Mouse (Mus musculus): Measurements from ENCODE around the gene Vav3. TPM values are rescaled to one million over a fixed set of nuclear protein-coding genes. Genes with fewer than 3 reads are reported as not detected.

Vav3 gene
- polyA plus RNA-seq, 1 experiment from 2014 or later: 13.6 TPM

DNA sequence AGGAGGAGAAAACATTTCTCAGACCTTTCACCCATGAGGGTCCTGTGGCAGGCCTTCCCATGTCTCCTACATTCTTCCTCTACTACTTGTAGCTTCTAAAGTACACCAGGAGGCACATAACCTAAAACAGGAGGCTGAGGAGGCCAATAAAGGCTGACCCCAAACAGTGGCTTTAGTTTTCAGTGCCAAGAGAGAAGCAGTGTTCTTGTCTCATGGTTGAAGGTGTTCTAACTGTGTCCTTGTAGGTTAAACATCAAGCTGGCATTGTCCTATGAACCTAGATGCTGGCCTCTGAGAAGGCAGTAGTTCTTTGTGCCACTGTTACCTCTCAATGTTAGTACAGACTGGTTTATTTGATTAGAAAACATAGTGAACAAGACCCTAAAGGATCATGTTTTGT, 245.5 kb downstream of the Vav3 start:
- Histone ChIP-seq H3K27me3 (ENCODE audit: control insufficient read depth, insufficient read depth, low read length) (no peaks in the 10 kb centered on the region), H3K9ac (ENCODE audit: low read length) (no peak overlapping the region), H3K4me3 (ENCODE audit: control insufficient read depth in 1 of 2, insufficient read depth in 1 of 2, low read depth in 1 of 2, low read length in 2 of 2) (no peak overlapping the region), H3K4me1 (ENCODE audit: control insufficient read depth in 2 of 2, insufficient read depth in 2 of 2, low read length in 2 of 2) (no peaks in the 10 kb centered on the region), H3K9me3 (ENCODE audit: control insufficient read depth, low read length) (no peaks in the 10 kb centered on the region), H3K36me3 (ENCODE audit: control insufficient read depth, insufficient read depth, low read length) (no peaks in the 10 kb centered on the region), H3K4me2 (ENCODE audit: low read length) (no peak overlapping the region), H3K27ac (replicated peaks in 1 of 2; ENCODE audit: control insufficient read depth in 1 of 2, insufficient read depth in 1 of 2, low read depth in 2 of 2, low read length in 2 of 2) (no peak overlapping the region)
- ATAC-seq (ENCODE audit: insufficient number of reproducible peaks, insufficient read depth, low FRiP score, low read depth): no peak

DNA sequence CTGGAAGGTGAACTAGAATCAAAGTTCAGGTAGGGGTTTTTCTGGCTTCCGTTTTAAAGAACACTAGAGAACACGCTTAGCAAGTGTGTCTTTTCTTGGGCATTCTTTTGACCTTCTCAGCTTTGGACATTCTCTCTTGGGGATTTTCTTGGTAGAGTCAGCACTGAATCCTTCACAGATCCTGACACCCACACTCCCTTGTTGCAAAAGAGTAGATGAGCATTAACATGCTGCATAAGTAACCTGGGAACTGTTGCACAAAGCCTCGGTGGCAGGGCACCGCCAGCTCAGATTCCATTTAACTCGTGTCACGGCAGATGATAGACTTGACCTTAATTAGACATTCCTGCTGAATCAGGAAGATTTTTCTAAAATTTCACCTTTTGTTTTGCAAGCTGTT, 252.5 kb downstream of the Vav3 start:
- no peak overlapping the region for H3K4me3 ChIP-seq (ENCODE audit: control insufficient read depth in 1 of 2, insufficient read depth in 1 of 2, low read depth in 1 of 2, low read length in 2 of 2)
- no peaks in the 10 kb centered on the region for H3K36me3 ChIP-seq (ENCODE audit: control insufficient read depth, insufficient read depth, low read length)
- peaks cover 0 to 3% of the 10 kb centered on the region in 2 experiments; a peak in 1 of 4 replicates for H3K4me1 ChIP-seq (ENCODE audit: control insufficient read depth in 2 of 2, insufficient read depth in 2 of 2, low read length in 2 of 2)
- no peak for ATAC-seq (ENCODE audit: insufficient number of reproducible peaks, insufficient read depth, low FRiP score, low read depth)
- no peaks in the 10 kb centered on the region for H3K9me3 ChIP-seq (ENCODE audit: control insufficient read depth, low read length)
- H3K27me3 ChIP-seq (ENCODE audit: control insufficient read depth, insufficient read depth, low read length): no peaks in the 10 kb centered on the region
- no peak overlapping the region for H3K4me2 ChIP-seq (ENCODE audit: low read length)
- H3K27ac ChIP-seq (replicated peaks in 1 of 2; ENCODE audit: control insufficient read depth in 1 of 2, insufficient read depth in 1 of 2, low read depth in 2 of 2, low read length in 2 of 2): no peak overlapping the region; a peak in 1 of 4 replicates
- H3K9ac ChIP-seq (ENCODE audit: low read length): no peak overlapping the region
- 74% methylated on average over 6 of the region's 6 CpGs for WGBS

DNA sequence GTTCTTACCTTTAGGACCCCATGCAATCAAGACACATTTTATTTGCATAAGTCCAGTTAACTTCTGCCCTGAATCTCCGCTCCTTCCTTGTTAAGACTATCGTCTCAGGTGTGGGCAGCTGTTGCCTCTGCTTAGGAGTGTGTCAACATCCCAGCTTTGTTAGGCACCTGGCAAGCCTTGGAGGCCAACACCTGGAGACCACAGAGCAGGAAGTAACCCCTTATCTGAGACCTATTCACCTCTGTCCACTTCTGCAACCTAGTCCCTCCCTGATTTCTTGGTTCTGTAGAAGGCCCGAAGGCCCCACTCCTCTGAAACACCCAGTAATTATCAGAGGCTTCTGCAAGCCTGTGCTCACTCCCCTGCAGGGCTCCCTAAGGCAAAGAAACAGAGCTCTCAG, 255.6 kb downstream of the Vav3 start:
- H3K4me2 ChIP-seq (ENCODE audit: low read length): no peak overlapping the region
- peaks cover 0 to 3% of the 10 kb centered on the region in 2 experiments; a peak in 1 of 4 replicates for H3K4me1 ChIP-seq (ENCODE audit: control insufficient read depth in 2 of 2, insufficient read depth in 2 of 2, low read length in 2 of 2)
- no peak for ATAC-seq (ENCODE audit: insufficient number of reproducible peaks, insufficient read depth, low FRiP score, low read depth)
- H3K27me3 ChIP-seq (ENCODE audit: control insufficient read depth, insufficient read depth, low read length): no peaks in the 10 kb centered on the region
- H3K36me3 ChIP-seq (ENCODE audit: control insufficient read depth, insufficient read depth, low read length): no peaks in the 10 kb centered on the region
- H3K4me3 ChIP-seq (ENCODE audit: control insufficient read depth in 1 of 2, insufficient read depth in 1 of 2, low read depth in 1 of 2, low read length in 2 of 2): no peak overlapping the region
- H3K27ac ChIP-seq (replicated peaks in 1 of 2; ENCODE audit: control insufficient read depth in 1 of 2, insufficient read depth in 1 of 2, low read depth in 2 of 2, low read length in 2 of 2): no peak overlapping the region
- H3K9me3 ChIP-seq (ENCODE audit: control insufficient read depth, low read length): no peaks in the 10 kb centered on the region
- no peak overlapping the region for H3K9ac ChIP-seq (ENCODE audit: low read length)
- 75% methylated on average over 3 of the region's 3 CpGs for WGBS

DNA sequence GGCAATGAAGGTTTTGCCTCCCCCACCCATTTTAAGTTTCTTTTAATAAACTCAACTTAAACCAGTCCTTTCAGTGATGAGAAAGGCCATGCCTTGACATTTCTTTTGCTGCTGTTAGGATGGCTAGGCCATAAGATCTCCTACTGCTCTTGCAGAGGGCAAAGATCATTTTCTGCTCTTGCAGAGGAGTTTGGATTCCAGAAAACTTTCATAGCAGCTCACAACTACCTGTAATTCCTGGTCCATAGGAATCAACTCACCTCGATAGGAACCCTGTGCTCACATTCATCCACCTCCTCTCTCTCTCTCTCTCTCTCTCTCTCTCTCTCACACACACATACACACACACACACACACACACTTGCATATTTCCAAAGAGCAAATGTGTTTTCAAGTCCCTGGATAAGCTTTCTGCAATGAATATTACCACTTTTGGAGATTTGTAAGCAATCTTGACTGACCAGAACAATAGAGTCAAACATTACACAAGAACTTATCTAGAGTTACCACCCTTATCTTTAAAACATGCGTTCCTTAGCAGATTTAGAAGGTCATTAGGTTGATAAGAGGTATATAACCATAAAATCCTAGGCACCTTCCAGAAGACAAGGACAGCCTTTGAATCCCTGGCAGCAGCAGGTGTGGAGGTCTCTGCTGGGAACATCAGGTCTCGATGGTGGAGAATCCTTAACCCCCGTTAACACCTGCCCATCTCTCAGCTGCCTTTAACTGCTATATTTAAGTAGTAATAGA, 260.4 kb downstream of the Vav3 start:
- Histone ChIP-seq H3K4me2 (ENCODE audit: low read length) (no peak overlapping the region), H3K9me3 (ENCODE audit: control insufficient read depth, low read length) (no peaks in the 10 kb centered on the region), H3K9ac (ENCODE audit: low read length) (no peak overlapping the region), H3K27me3 (ENCODE audit: control insufficient read depth, insufficient read depth, low read length) (no peaks in the 10 kb centered on the region), H3K4me1 (ENCODE audit: control insufficient read depth in 2 of 2, insufficient read depth in 2 of 2, low read length in 2 of 2) (no peaks in the 10 kb centered on the region), H3K27ac (replicated peaks in 1 of 2; ENCODE audit: control insufficient read depth in 1 of 2, insufficient read depth in 1 of 2, low read depth in 2 of 2, low read length in 2 of 2) (no peak overlapping the region), H3K36me3 (ENCODE audit: control insufficient read depth, insufficient read depth, low read length) (no peaks in the 10 kb centered on the region), H3K4me3 (ENCODE audit: control insufficient read depth in 1 of 2, insufficient read depth in 1 of 2, low read depth in 1 of 2, low read length in 2 of 2) (no peak overlapping the region)
- WGBS: 62% methylated on average over 4 of the region's 4 CpGs
- ATAC-seq (ENCODE audit: insufficient number of reproducible peaks, insufficient read depth, low FRiP score, low read depth): no peak

DNA sequence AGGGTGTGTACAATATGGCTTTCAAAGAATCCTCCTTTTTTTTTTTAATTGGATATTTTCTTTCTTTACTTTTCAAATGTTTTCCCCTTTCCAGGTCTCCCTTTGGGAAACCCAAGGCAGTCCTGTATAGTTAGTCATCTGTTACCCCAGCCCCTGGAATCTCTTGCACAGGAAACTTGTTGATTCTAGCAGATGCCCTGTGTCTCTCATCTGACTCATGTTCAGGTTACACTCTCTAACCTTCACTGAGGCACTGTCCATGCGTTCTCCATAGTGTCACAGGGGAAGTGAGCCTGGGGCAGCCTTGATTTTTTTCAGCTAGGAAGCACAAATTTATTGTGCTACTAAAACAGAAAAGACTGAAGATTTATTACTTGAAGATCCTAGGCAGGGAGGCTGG, 262.3 kb downstream of the Vav3 start:
- H3K36me3 ChIP-seq (ENCODE audit: control insufficient read depth, insufficient read depth, low read length): no peaks in the 10 kb centered on the region
- H3K4me2 ChIP-seq (ENCODE audit: low read length): no peak overlapping the region
- no peak overlapping the region for H3K27ac ChIP-seq (replicated peaks in 1 of 2; ENCODE audit: control insufficient read depth in 1 of 2, insufficient read depth in 1 of 2, low read depth in 2 of 2, low read length in 2 of 2)
- no peak overlapping the region for H3K9ac ChIP-seq (ENCODE audit: low read length)
- WGBS: 76% methylated on average over 1 of the region's 1 CpGs
- H3K27me3 ChIP-seq (ENCODE audit: control insufficient read depth, insufficient read depth, low read length): no peaks in the 10 kb centered on the region
- H3K9me3 ChIP-seq (ENCODE audit: control insufficient read depth, low read length): no peaks in the 10 kb centered on the region
- no peaks in the 10 kb centered on the region for H3K4me1 ChIP-seq (ENCODE audit: control insufficient read depth in 2 of 2, insufficient read depth in 2 of 2, low read length in 2 of 2)
- ATAC-seq (ENCODE audit: insufficient number of reproducible peaks, insufficient read depth, low FRiP score, low read depth): no peak
- no peak overlapping the region for H3K4me3 ChIP-seq (ENCODE audit: control insufficient read depth in 1 of 2, insufficient read depth in 1 of 2, low read depth in 1 of 2, low read length in 2 of 2)

DNA sequence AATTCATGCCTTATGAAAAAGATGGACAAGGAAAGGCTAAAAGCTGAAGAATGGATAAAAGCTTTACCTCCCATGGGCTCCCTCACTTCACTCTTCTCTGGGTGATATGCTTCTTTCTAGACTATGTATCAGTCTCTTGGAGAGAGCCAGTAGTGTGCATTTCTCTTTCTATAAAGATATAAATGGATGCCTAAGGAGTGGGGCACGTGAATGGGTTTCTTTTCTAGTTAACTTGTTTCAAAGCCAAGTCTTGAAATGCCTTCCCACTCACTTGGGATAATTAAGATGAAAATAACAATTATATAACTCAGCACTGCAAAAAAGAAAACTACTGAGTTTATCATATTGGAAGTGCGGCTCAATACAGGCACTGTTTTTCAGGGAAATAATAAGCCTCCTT, 265.7 kb downstream of the Vav3 start:
- Histone ChIP-seq H3K4me1 (ENCODE audit: control insufficient read depth in 2 of 2, insufficient read depth in 2 of 2, low read length in 2 of 2) (no peaks in the 10 kb centered on the region), H3K9me3 (ENCODE audit: control insufficient read depth, low read length) (no peaks in the 10 kb centered on the region), H3K27ac (replicated peaks in 1 of 2; ENCODE audit: control insufficient read depth in 1 of 2, insufficient read depth in 1 of 2, low read depth in 2 of 2, low read length in 2 of 2) (no peak overlapping the region), H3K36me3 (ENCODE audit: control insufficient read depth, insufficient read depth, low read length) (no peaks in the 10 kb centered on the region), H3K27me3 (ENCODE audit: control insufficient read depth, insufficient read depth, low read length) (no peaks in the 10 kb centered on the region), H3K4me3 (ENCODE audit: control insufficient read depth in 1 of 2, insufficient read depth in 1 of 2, low read depth in 1 of 2, low read length in 2 of 2) (no peak overlapping the region), H3K9ac (ENCODE audit: low read length) (no peak overlapping the region), H3K4me2 (ENCODE audit: low read length) (no peak overlapping the region)
- 89% methylated on average over 2 of the region's 2 CpGs for WGBS
- ATAC-seq (ENCODE audit: insufficient number of reproducible peaks, insufficient read depth, low FRiP score, low read depth): no peak

DNA sequence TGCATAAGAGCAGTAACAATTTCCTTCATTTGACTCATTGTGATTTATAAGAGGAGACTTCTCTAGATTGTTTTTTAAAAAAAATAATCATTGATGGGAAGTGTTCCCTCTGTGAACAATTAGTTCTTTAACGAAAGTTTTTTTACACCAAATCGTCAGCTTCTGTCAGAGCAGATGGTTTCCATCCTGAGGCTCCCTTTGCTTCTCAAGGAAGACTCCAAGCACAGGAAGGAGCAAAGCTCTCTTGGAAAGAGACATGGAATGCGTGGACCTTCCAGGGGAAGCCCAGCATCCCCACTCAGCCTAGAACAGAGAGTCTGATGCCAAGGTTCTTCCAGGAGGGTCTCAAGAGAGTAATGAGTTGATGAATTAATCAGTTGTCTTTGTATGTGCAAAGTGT, 281.3 kb downstream of the Vav3 start:
- H3K9ac ChIP-seq (ENCODE audit: low read length): no peak overlapping the region
- no peak overlapping the region for H3K27ac ChIP-seq (replicated peaks in 1 of 2; ENCODE audit: control insufficient read depth in 1 of 2, insufficient read depth in 1 of 2, low read depth in 2 of 2, low read length in 2 of 2)
- no peak overlapping the region for H3K4me2 ChIP-seq (ENCODE audit: low read length)
- WGBS: 60% methylated on average over 3 of the region's 3 CpGs
- no peak for ATAC-seq (ENCODE audit: insufficient number of reproducible peaks, insufficient read depth, low FRiP score, low read depth)
- H3K9me3 ChIP-seq (ENCODE audit: control insufficient read depth, low read length): no peaks in the 10 kb centered on the region
- H3K36me3 ChIP-seq (ENCODE audit: control insufficient read depth, insufficient read depth, low read length): no peaks in the 10 kb centered on the region
- H3K27me3 ChIP-seq (ENCODE audit: control insufficient read depth, insufficient read depth, low read length): no peaks in the 10 kb centered on the region
- no peak overlapping the region for H3K4me3 ChIP-seq (ENCODE audit: control insufficient read depth in 1 of 2, insufficient read depth in 1 of 2, low read depth in 1 of 2, low read length in 2 of 2)
- no peaks in the 10 kb centered on the region for H3K4me1 ChIP-seq (ENCODE audit: control insufficient read depth in 2 of 2, insufficient read depth in 2 of 2, low read length in 2 of 2)

DNA sequence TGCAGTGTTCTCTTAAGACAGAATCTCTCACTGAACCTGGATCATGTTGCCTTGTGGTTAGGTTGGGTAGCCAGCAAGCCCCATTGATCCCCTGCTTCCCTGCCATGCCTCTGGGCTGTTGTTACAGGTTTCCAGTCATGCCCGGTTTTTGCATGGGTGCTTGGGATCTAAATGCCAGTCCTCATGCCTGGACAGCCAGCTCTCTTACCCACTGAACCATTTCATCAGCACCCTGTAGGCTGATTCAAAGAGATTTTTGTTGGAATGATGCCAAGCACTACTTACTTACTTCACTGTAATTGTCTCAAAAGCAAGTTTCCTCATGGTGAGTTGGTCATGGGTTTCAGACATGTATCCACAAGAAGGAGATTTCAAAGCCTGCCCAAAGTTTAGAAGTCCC, 281.9 kb downstream of the Vav3 start:
- no peak overlapping the region for H3K9ac ChIP-seq (ENCODE audit: low read length)
- H3K4me3 ChIP-seq (ENCODE audit: control insufficient read depth in 1 of 2, insufficient read depth in 1 of 2, low read depth in 1 of 2, low read length in 2 of 2): no peak overlapping the region
- no peak for ATAC-seq (ENCODE audit: insufficient number of reproducible peaks, insufficient read depth, low FRiP score, low read depth)
- H3K27me3 ChIP-seq (ENCODE audit: control insufficient read depth, insufficient read depth, low read length): no peaks in the 10 kb centered on the region
- no peak overlapping the region for H3K4me2 ChIP-seq (ENCODE audit: low read length)
- WGBS: 64% methylated on average over 1 of the region's 1 CpGs
- H3K9me3 ChIP-seq (ENCODE audit: control insufficient read depth, low read length): no peaks in the 10 kb centered on the region
- H3K36me3 ChIP-seq (ENCODE audit: control insufficient read depth, insufficient read depth, low read length): no peaks in the 10 kb centered on the region
- no peaks in the 10 kb centered on the region for H3K4me1 ChIP-seq (ENCODE audit: control insufficient read depth in 2 of 2, insufficient read depth in 2 of 2, low read length in 2 of 2)
- no peak overlapping the region for H3K27ac ChIP-seq (replicated peaks in 1 of 2; ENCODE audit: control insufficient read depth in 1 of 2, insufficient read depth in 1 of 2, low read depth in 2 of 2, low read length in 2 of 2)
